In genomic region chr3:122043102-122043501, GRCm38 (mm10) we compare ENCODE assay signal across 11 mouse cellular contexts. TPM values are rescaled to one million over a fixed set of nuclear protein-coding genes. Genes with fewer than 3 reads are reported as not detected.
DNase-seq lines count a peak whose midpoint lies in the region; ATAC-seq and TF ChIP-seq lines count a peak whose summit lies in the region.
"Had no signal": no experiment of that assay in that cellular context is flagged by ENCODE, and none has a peak within 500 bp of the region (broad histone marks: within the 10 kb centered on the region; RNA-seq: fewer than 3 reads in every experiment).

No protein-coding gene starts in this region.

- TF ChIP-seq POLR2A in limb, embryonic 14.5 days (IDR thresholded peaks at IDR 0.05; ENCODE audit: borderline replicate concordance, extremely low read depth, insufficient read depth, insufficient read length) = no peak

- no peak overlapping the region for H3K4me3 ChIP-seq in heart, postnatal 0 days (ENCODE audit: low read depth, low read length)
- no peak overlapping the region for H3K4me3 ChIP-seq in limb, embryonic 14.5 days (replicated peaks; ENCODE audit: low read length)

- H3K4me1 ChIP-seq in heart, postnatal 0 days (ENCODE audit: control insufficient read depth, insufficient read depth) = peaks cover 33% of the 10 kb centered on the region
- peaks cover 39% of the 10 kb centered on the region for H3K4me1 ChIP-seq in limb, embryonic 14.5 days (ENCODE audit: control insufficient read depth, insufficient read depth, low read length)

- peak overlapping the region; percentile 6; the same call in 1 of the 2 replicates for H3K4me2 ChIP-seq in heart, postnatal 0 days (ENCODE audit: low read depth, low read length)
- H3K4me2 ChIP-seq in limb, embryonic 14.5 days (replicated peaks; ENCODE audit: low read depth, low read length, severe bottlenecking) = peak overlapping the region; percentile 16; the same call in 1 of the 2 replicates

- no peaks in the 10 kb centered on the region for H3K27me3 ChIP-seq in heart, postnatal 0 days (ENCODE audit: control insufficient read depth, insufficient read depth, low read length)
- H3K27me3 ChIP-seq in limb, embryonic 14.5 days (ENCODE audit: control insufficient read depth, insufficient read depth, low read length) = no peaks in the 10 kb centered on the region

- no peak for TF ChIP-seq EP300 in heart, postnatal 0 days (IDR thresholded peaks at IDR 0.05; ENCODE audit: low read depth)

- 0 out of 2 replicates have a peak, but pooled peaks have one; percentile 30 for ATAC-seq in heart, postnatal 0 days (ENCODE audit: insufficient read depth, low read depth)
- no peak for ATAC-seq in limb, embryonic 14.5 days (ENCODE audit: low FRiP score, low read depth)
- ATAC-seq in megakaryocyte-erythroid progenitor cell, adult 5-6 weeks (replicated peaks; ENCODE audit: low FRiP score, low TSS enrichment, poor library complexity, severe bottlenecking) = no peak

- TF ChIP-seq CTCF in heart, postnatal 0 days (IDR thresholded peaks at IDR 0.05; ENCODE audit: low read depth) = no peak

- no peaks in the 10 kb centered on the region for H3K36me3 ChIP-seq in heart, postnatal 0 days (replicated peaks; ENCODE audit: control insufficient read depth, insufficient read depth, low read length)
- H3K36me3 ChIP-seq in limb, embryonic 14.5 days (ENCODE audit: control insufficient read depth, insufficient read depth, low read length) = no peaks in the 10 kb centered on the region

- H3K9me3 ChIP-seq in heart, postnatal 0 days (replicated peaks; ENCODE audit: control insufficient read depth, low read length) = no peaks in the 10 kb centered on the region
- H3K9me3 ChIP-seq in limb, embryonic 14.5 days (ENCODE audit: control insufficient read depth, low read length) = no peaks in the 10 kb centered on the region

- 2% methylated on average over 8 of the region's 8 CpGs for WGBS in heart, postnatal 0 days
- 16% methylated on average over 8 of the region's 8 CpGs for WGBS in limb, embryonic 14.5 days

- DNase-seq in heart, postnatal 0 days (ENCODE audit: low spot score) = no peak
- DNase-seq in heart, adult 9 months (ENCODE audit: low spot score in 2 of 2) = no peak
- DNase-seq in retina, embryonic 14.5 days (ENCODE audit: low spot score) = peak; percentile 17
- DNase-seq in retina, postnatal 1 day = no peak
- no peak for DNase-seq in limb, embryonic 14.5 days (ENCODE audit: low spot score)
- no peak for DNase-seq in cerebellum, adult 9-10 months
- DNase-seq in left cerebral cortex, postnatal 14 days (ENCODE audit: low spot score in 2 of 2) = no peak
- DNase-seq: adrenal gland, adult 8-10 months; lung, postnatal 4 days; thymus, adult 2 months had no signal

- no peak overlapping the region; the same call in 1 of the 2 replicates for H3K9ac ChIP-seq in heart, postnatal 0 days (replicated peaks; ENCODE audit: low read depth, low read length)
- H3K9ac ChIP-seq in limb, embryonic 14.5 days (ENCODE audit: low read depth, low read length, severe bottlenecking) = no peak overlapping the region

- H3K27ac ChIP-seq in heart, postnatal 0 days (ENCODE audit: low read depth) = peak overlapping the region; percentile 28
- H3K27ac ChIP-seq in limb, embryonic 14.5 days (replicated peaks; ENCODE audit: low read depth, low read length) = no peak overlapping the region

- intact Hi-C loops in left cerebral cortex, postnatal 14 days (cut with DNase I) = no loop called here

RNA-seq across cellular contexts. Expression of gene Abca4, which starts 1.1 kb away (rescaled TPM):
- total RNA-seq in heart, postnatal 0 days (2014; rRNA removed; ENCODE audit: low replicate concordance) = 20.9 and 21.9 TPM in 2 replicates
- 4.9 and 5.7 TPM in 2 replicates for polyA plus RNA-seq in heart, postnatal 0 days (2015; fragmentation: Nextera tagmentation; extraction: Ambion mirVana)
- 2.2 and 2.6 TPM in 2 replicates for polyA plus RNA-seq in limb, embryonic 14.5 days (2012; rRNA removed)
- 1.0 and 1.5 TPM in 2 replicates for polyA plus RNA-seq in limb, embryonic 14.5 days (2014; fragmentation: Nextera tagmentation; extraction: Ambion mirVana)
- not detected in 2 replicates for total RNA-seq in megakaryocyte-erythroid progenitor cell, adult 5-6 weeks (2014; fragmentation: Nextera tagmentation)
- 0.15 TPM in 1 of 2 replicates, not detected in the other for total RNA-seq in megakaryocyte-erythroid progenitor cell, adult 5-6 weeks (2017)
- total RNA-seq in left cerebral cortex, postnatal 14 days (2021) = 1 to 10 TPM; 2.9 to 3.2 TPM
